Mouse (Mus musculus): ENCODE measurements around the gene Stox1. TPM values are rescaled to one million over a fixed set of nuclear protein-coding genes. Genes with fewer than 3 reads are reported as not detected.
"Not testable (repeated sequence)": the region's sequence is repeated elsewhere in the genome, so short reads cannot be mapped to it uniquely, and the experiment has no call there.

Gene Stox1
- total RNA-seq (2021), result 1 to 10 TPM; 4.2 to 5.8 TPM
- long read RNA-seq, experiment 1, partial matches to known transcripts, result 1 of 3 reads
- long read RNA-seq, experiment 1, other reads (novel, unspliced or antisense), result 0 of 3 reads
- long read RNA-seq, experiment 2, partial matches to known transcripts, result 1 of 3 reads
- long read RNA-seq, experiment 2, other reads (novel, unspliced or antisense), result 1 of 3 reads

DNA sequence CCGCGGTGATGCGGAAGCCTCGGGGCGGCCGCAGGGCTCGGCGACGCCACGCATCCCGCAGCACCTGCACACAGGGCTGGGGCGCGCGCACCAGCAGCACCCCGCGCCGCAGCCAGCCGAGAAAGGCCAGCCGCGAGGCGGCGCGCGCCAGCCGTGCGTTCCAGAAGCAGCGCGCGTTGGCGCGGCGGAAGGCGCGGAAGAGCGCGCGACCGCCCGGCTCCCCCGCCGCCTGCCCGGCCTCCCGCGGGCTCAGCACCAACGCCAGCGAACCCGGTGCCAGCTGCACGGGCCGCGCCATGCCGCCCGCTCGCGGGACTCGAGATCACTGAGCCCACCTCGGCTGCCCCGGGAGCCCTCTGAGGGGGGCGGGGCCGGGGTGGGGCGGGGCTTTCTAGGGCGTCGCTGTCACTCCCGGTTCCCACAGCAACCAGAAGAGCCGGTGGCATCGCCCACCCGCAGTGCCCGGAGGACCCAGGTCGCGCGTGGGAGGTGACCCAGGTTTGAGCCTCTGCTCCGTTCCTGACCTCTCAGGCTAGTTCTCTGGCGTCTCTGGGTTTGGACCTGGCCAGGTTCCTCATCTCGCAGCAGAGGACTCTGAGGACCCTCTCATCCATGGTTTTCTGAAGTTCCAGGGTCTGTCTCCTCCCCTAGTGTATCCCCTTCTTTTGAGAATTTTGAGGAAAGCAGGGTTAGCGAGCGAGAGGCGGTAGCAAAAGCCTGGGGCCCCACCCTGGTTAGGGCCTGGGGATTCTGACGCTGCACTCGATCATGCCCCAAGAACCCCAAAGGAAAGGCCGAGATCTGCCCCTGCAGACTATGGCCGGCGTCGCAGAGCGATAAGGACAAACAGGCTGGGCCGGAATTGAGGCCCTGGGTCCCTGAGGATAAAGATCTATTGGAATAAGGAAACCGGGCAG lies at the start of gene Stox1:
Gene Stox1 (minus strand): TSS at position 358 of the 917 bp plus-strand sequence.
- DNase-seq (ENCODE audit: extremely low spot score in 1 of 2, low spot score in 2 of 2), result peak; percentile 75
- Histone ChIP-seq H3K4me3 (peak within 1 kb of the TSS; percentile 71), H3K27ac (peak within 1 kb of the TSS; percentile 58)
- intact Hi-C loops (cut with DNase I), result loop anchor here (1.0 kb wide), 1 partner anchor 75 kb away; the partner anchor contains the start of gene Ddx50
- TF ChIP-seq CTCF (IDR thresholded peaks at IDR 0.05), result peak; percentile 48

GRCm38 (mm10) chr10:62750781-62751180 lies 24.9 kb upstream of the Stox1 start:
- intact Hi-C loops (cut with DNase I), result loop anchor here (5.0 kb wide), 1 partner anchor 37 kb away; no protein-coding TSS in a partner anchor

DNA sequence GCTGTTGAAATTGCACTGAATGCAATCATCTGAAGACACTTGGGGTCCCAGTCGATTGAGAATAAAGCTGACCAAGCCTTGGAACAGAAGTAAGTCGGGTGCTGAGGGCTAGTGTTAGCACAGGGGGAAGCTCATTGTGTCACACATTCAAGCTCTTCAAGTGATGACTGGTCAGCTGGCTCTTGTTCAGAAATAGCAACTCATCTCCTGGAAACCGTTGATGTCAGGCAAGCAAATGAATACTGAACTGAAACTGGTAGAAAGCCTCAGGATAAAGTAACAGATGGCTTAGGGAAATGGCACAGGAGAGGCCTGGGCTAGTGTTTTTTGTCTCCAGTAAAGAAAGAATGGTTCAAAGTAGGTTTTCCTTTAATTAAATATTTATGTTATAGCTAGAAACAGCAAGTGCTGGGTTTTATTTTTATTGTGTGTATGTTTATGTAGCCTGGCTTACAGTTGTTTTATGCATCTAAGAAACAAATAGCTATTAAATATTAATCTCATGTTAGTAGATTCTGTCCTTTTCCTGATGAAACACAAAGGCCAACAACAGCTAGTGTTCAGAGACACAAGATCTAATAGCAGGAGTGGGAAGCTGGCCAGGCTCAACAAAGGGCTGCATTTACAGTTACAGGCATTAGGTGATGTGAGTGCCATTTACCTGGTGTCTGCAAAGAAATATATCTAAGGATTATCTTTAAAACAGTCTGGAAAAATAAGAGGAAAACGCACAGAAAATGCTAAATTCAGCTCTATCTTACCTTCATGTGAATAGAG lies 14.2 kb upstream of the Stox1 start:
- no peak overlapping the region for H3K4me3 ChIP-seq
- no peak for DNase-seq (ENCODE audit: extremely low spot score in 1 of 2, low spot score in 2 of 2)
- intact Hi-C loops (cut with DNase I), result no loop called here
- TF ChIP-seq CTCF (IDR thresholded peaks at IDR 0.05), result no peak
- peak overlapping the region; percentile 5; the same call in 1 of the 2 replicates for H3K27ac ChIP-seq

More at GRCm38 (mm10) chr10:62750781-62751180, 24.9 kb upstream of the Stox1 start:
- no peak for DNase-seq (ENCODE audit: extremely low spot score in 1 of 2, low spot score in 2 of 2)
- Histone ChIP-seq H3K4me3 (no peak overlapping the region), H3K27ac (no peak overlapping the region)
- no peak for TF ChIP-seq CTCF (IDR thresholded peaks at IDR 0.05)

DNA sequence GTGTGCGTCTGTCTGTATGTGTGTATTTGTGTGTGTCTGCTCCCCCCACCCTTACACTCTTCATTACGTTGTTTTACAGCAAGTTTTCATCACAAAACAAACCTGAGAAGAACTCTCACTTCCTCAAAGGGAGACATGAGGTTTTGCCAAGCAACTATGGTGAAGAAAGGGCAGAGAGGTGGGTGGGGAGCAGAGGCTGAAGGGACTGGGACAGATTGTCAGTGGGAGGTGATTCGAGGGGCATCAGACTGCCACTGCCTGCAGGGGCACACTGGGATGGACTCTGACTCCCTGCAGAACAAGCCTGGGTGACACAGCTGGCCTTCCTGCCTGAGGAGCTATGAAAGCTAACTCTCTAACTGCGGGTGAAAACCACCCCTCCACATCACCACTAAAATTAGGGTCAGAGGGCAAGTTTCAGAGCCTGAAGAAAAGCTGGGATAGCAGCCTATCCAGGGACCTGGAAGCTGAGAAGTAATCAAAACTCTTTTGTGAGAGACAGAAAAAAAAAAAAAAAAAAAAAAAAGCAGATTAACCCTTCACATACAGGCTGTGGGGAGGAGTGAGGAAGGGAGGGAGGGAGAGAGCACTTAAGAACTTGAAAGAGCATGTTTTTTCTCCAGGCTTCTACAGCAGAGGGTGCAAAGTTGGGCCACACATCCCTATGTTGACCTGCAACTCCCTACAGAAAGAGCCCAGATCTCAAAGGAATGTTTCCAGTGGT lies 11.2 kb upstream of the Stox1 start:
- no peak for DNase-seq (ENCODE audit: extremely low spot score in 1 of 2, low spot score in 2 of 2)
- TF ChIP-seq CTCF (IDR thresholded peaks at IDR 0.05), result no peak
- no peak overlapping the region for H3K4me3 ChIP-seq
- H3K27ac ChIP-seq, result no peak overlapping the region
- intact Hi-C loops (cut with DNase I), result no loop called here

- intact Hi-C loops (cut with DNase I), result no loop called here
These were observed 4.9 kb upstream of the Stox1 start for GRCm38 (mm10) chr10:62730826-62731225.

GRCm38 (mm10) chr10:62724936-62725335 lies 992 bp downstream of the Stox1 start:
- intact Hi-C loops (cut with DNase I), result loop anchor here (1.0 kb wide), 1 partner anchor 74 kb away; the partner anchor contains the start of gene Ddx50
- Histone ChIP-seq H3K4me3 (no peak overlapping the region), H3K27ac (no peak overlapping the region)
- no peak for DNase-seq (ENCODE audit: extremely low spot score in 1 of 2, low spot score in 2 of 2)
- no peak for TF ChIP-seq CTCF (IDR thresholded peaks at IDR 0.05)

More at GRCm38 (mm10) chr10:62730826-62731225, 4.9 kb upstream of the Stox1 start:
- no peak for DNase-seq (ENCODE audit: extremely low spot score in 1 of 2, low spot score in 2 of 2)
- no peak for TF ChIP-seq CTCF (IDR thresholded peaks at IDR 0.05)
- H3K4me3 ChIP-seq, result no peak overlapping the region
- no peak overlapping the region for H3K27ac ChIP-seq

DNA sequence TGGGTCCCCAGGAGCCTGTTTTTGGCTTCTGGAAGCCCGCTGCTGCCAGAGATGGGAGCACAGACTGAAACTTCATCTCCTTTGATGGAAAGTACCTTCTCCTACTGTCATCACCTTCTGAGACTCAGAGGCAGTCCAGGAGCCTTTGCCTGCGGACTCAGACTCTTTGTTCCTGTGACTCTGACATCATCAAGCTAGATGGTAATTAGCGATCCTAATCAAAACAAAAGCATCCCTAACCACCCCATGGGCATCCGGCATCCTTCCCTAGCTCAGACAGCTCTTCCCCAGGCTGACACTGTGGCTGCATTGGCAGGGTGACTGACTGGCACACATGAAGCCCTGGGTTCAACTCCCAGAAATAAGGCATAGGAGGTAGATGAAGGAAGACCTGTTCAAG lies 3.2 kb downstream of the Stox1 start:
- intact Hi-C loops (cut with DNase I), result no loop called here
- no peak for DNase-seq (ENCODE audit: extremely low spot score in 1 of 2, low spot score in 2 of 2)
- Histone ChIP-seq H3K27ac (no peak overlapping the region), H3K4me3 (no peak overlapping the region)
- no peak for TF ChIP-seq CTCF (IDR thresholded peaks at IDR 0.05)

DNA sequence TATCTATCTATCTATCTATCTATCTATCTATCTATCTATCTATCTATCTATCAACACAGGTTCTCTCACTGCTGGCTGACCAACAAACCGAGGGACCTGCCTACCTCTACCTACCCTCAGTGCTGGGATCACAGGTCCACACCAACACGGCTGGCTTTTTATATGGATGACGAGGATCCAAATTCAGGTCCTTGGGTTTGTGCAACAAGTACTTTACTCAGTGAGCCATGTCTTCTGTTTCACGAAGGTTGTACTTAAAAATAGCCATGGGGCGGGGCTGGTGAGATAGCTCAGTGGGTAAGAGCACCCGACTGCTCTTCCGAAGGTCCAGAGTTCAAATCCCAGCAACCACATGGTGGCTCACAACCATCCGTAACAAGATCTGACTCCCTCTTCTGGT lies 5.4 kb downstream of the Stox1 start:
- intact Hi-C loops (cut with DNase I); H3K4me3 ChIP-seq; DNase-seq (ENCODE audit: extremely low spot score in 1 of 2, low spot score in 2 of 2); H3K27ac ChIP-seq: not testable (repeated sequence)

DNA sequence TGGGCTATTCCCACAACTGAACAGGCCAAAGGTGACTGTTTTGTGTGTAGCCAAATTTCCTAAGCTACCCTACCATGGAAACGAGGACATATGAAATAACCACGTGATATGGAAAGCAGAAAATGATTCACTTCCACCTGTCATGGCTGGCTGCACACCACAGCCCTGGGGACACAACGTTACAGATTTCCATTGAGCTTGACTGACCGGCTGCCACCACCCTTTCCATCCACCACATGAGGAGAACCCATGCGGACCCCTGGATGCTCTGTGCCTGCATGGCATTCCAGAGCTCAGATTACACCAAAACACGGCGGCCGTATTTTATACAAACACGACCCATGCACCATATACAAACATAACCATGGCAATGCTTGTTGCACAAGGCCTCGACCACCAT lies 12.5 kb downstream of the Stox1 start:
- no peak overlapping the region for H3K4me3 ChIP-seq
- intact Hi-C loops (cut with DNase I), result no loop called here
- H3K27ac ChIP-seq, result no peak overlapping the region
- DNase-seq (ENCODE audit: extremely low spot score in 1 of 2, low spot score in 2 of 2), result no peak
- no peak for TF ChIP-seq CTCF (IDR thresholded peaks at IDR 0.05)

DNA sequence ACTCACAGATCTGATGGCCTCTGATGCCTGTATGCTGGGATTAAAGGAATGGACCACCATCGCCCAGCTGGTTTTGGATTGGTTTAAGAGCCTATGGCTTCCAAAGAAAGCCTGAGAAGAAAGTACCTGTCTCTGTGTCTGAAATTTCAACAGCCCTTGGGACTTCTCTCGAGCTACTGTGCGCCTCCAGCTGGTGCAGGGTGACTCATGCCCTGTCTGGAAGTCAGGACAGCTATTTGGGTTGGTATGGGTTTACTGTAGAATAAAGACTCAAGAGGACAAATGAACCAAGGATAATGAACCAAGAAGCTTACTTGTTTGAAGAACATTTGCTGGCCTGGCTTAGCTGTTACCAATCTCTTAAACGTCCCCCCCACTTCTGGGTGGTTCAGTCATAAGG lies 22.3 kb downstream of the Stox1 start:
- no peak for DNase-seq (ENCODE audit: extremely low spot score in 1 of 2, low spot score in 2 of 2)
- no peak overlapping the region; the same call in 1 of the 2 replicates for H3K27ac ChIP-seq
- intact Hi-C loops (cut with DNase I), result no loop called here
- H3K4me3 ChIP-seq, result no peak overlapping the region
- no peak for TF ChIP-seq CTCF (IDR thresholded peaks at IDR 0.05)

DNA sequence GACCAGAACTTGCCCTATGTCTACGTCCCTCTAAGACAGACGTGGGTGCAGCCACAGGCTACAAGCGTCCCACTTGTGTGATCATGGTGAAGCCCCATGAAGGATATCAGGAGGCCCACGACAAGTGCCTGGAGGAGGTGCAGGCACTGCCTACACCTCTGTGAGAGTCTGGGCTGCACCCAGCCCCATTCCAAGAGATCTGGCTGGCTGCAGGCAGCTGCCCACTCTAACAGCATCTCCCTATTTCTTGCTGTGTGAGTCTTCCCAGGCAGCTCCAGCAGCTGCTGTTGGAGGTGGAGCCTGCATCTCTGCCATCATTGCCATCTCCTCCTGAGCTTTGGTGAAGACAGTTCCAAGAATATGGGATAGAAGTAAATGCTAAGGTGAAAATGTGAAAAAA lies 23.5 kb downstream of the Stox1 start:
- Histone ChIP-seq H3K27ac (no peak overlapping the region), H3K4me3 (no peak overlapping the region)
- intact Hi-C loops (cut with DNase I), result no loop called here
- no peak for TF ChIP-seq CTCF (IDR thresholded peaks at IDR 0.05)
- peak; percentile 24 to 41 for DNase-seq (ENCODE audit: extremely low spot score in 1 of 2, low spot score in 2 of 2)
